Mouse (Mus musculus) liver, adult 2 months (tissue): ENCODE measurements around the gene Elovl6. TPM values are rescaled to one million over a fixed set of nuclear protein-coding genes. Genes with fewer than 3 reads are reported as not detected.

Experiments
- DNase-seq: peaks from one replicate; pipeline ENCODE4 v3.0.0-alpha.2; 2011; ENCODE audit warnings: low read depth, low spot score; ENCODE audit errors: extremely low read depth
- H3K27ac ChIP-seq: fragments of 200-500 bp; replicated peaks from 2 replicates; pipeline ENCODE4 v1.5.1; 2012; ENCODE audit warnings: low read depth, mild to moderate bottlenecking, control low read depth, inconsistent platforms, low read length; ENCODE audit not compliant: insufficient read depth
- H3K27me3 ChIP-seq: fragments of 200-500 bp; 2 replicates; pipeline ENCODE4 v1.6.1; 2012; ENCODE audit warnings: mild to moderate bottlenecking, moderate library complexity, low read length, inconsistent platforms; ENCODE audit not compliant: control insufficient read depth, insufficient read depth
- H3K36me3 ChIP-seq: fragments of 200-500 bp; 2 replicates; pipeline ENCODE4 v1.6.1; 2012; ENCODE audit warnings: low read length, inconsistent platforms; ENCODE audit not compliant: control insufficient read depth, insufficient read depth
- H3K4me1 ChIP-seq: fragments of 200-500 bp; 2 replicates; pipeline ENCODE4 v1.6.1; 2011; ENCODE audit warnings: low read length; ENCODE audit not compliant: control insufficient read depth, insufficient read depth
- H3K4me3 ChIP-seq: fragments of 200-500 bp; 2 replicates; pipeline ENCODE4 v1.5.1; 2011; ENCODE audit warnings: low read depth, mild to moderate bottlenecking, control low read depth, low read length, moderate library complexity; ENCODE audit not compliant: insufficient read depth
- H3K79me2 ChIP-seq: fragments of 200-500 bp; 2 replicates; pipeline ENCODE4 v1.6.1; 2012; ENCODE audit warnings: inconsistent platforms, mild to moderate bottlenecking, low read length, moderate library complexity; ENCODE audit not compliant: control insufficient read depth, insufficient read depth
- H3K9ac ChIP-seq: fragments of 200-500 bp; 2 replicates; pipeline ENCODE4 v1.6.1; 2012; ENCODE audit warnings: low read depth, mild to moderate bottlenecking, control low read depth, inconsistent platforms, low read length
- CTCF ChIP-seq: fragments of 200-500 bp; IDR thresholded peaks from 2 replicates; pipeline ENCODE4 v1.5.1; 2011; ENCODE audit warnings: low read depth, low read length, control low read depth
- POLR2A ChIP-seq: fragments of 200-500 bp; IDR thresholded peaks from 2 replicates; pipeline ENCODE4 v1.6.1; 2011; ENCODE audit warnings: low read length, control low read depth; ENCODE audit not compliant: insufficient read depth; ENCODE audit errors: extremely low read depth
- WGBS: fragments of 180-500 bp; shearing (Covaris S2); methylation state at CpG from one replicate; pipeline ENCODE4 v1.1.7; 2018; 5-methylcytosine and 5-hydroxymethylcytosine counted together
- polyA plus RNA-seq: library from polyadenylated mRNA; depleted of rRNA; stranded (reverse); fragments of >200 nt; gene quantifications from 2 replicates; pipeline ENCODE4 v1.2.3, GENCODE M21; 2012
- total RNA-seq: library from RNA; depleted of rRNA; stranded (reverse); fragments of >200 nt; gene quantifications from 2 replicates; pipeline ENCODE4 v1.2.3, GENCODE M21; 2014

Gene Elovl6
- total and polyA plus RNA-seq, 2 experiments: 44.3 to 70.5 TPM

GRCm38 (mm10) chr3:129658776-129659175 is 126.6 kb downstream of the Elovl6 start:
- Histone ChIP-seq H3K36me3 (no peaks in the 10 kb centered on the region), H3K4me1 (no peaks in the 10 kb centered on the region), H3K4me3 (no peak overlapping the region), H3K9ac (no peak overlapping the region), H3K27ac (no peak overlapping the region), H3K79me2 (no peaks in the 10 kb centered on the region), H3K27me3 (no peaks in the 10 kb centered on the region)
- peak; percentile 52 for DNase-seq
- TF ChIP-seq CTCF: no peak
- 60% methylated on average over 7 of the region's 7 CpGs for WGBS

DNA sequence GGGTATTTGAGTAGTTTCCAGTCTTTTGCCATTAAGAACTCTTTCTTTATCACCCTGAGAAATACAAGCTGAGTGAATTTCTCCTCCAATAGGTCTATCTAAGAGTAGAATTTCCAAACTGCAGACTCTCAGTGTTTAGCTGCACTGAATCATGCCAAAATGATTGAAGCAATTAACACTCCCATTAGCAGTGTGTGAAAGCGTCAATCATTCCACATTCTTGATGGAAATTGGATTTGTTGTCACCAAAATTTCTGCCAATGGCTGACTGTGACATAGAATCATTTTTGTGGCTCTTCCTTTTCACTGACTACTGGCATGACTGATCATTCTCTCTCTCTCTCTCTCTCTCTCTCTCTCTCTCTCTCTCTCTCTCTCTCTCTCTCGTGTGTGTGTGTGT is 131.8 kb downstream of the Elovl6 start:
- WGBS: 92% methylated on average over 1 of the region's 2 CpGs
- H3K79me2 ChIP-seq: no peaks in the 10 kb centered on the region
- no peak for TF ChIP-seq CTCF
- no peak for TF ChIP-seq POLR2A

DNA sequence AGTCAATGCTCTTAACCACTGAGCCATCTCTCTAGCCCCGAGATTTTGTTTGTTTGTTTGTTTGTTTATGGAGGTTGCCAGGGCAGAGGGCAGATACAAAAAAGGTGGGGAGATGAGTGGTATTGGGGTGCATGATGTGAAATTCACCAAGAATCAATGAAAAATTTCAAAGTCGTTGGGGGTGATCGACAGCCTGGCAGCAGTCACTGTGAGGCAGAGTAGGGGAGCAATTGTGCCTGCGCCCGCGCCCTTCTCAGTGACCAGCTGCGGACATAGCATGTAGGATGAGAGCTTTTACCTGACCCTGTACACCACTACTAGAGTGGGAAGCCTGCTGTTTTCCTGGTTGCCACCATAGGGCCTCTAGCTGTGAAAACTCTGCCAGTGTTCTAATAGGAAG is 143.8 kb downstream of the Elovl6 start:
- Histone ChIP-seq H3K4me1 (no peaks in the 10 kb centered on the region), H3K27me3 (no peaks in the 10 kb centered on the region), H3K79me2 (no peaks in the 10 kb centered on the region), H3K4me3 (no peak overlapping the region), H3K36me3 (no peaks in the 10 kb centered on the region), H3K27ac (no peak overlapping the region), H3K9ac (no peak overlapping the region)
- DNase-seq: no peak
- WGBS: 87% methylated on average over 7 of the region's 7 CpGs
- TF ChIP-seq CTCF: no peak
- no peak for TF ChIP-seq POLR2A

More for the DNA sequence above, 131.8 kb downstream of the Elovl6 start:
- Histone ChIP-seq H3K27me3 (no peaks in the 10 kb centered on the region), H3K9ac (no peak overlapping the region), H3K27ac (no peak overlapping the region), H3K36me3 (no peaks in the 10 kb centered on the region), H3K4me3 (no peak overlapping the region), H3K4me1 (no peaks in the 10 kb centered on the region)
- no peak for DNase-seq

DNA sequence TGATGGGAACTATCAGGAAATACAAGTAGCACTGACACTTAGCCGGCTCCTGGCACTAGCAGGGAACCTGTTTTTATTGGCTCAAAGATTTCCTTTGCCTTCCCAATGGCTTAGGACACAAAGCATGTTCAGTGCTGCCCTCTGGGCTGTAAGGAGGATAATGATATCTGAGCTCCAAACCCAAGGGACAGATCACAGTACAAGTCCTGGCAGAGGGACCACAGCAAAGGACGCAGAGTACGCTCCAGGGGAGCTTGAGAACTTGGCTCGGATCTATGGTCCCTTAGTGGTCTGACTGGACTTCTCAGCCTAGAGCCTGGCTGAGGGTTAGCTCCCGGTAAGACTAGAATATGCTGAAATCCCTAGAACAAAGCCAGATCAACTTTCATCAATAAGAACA is 148.1 kb downstream of the Elovl6 start:
- TF ChIP-seq POLR2A (no peak), CTCF (no peak)
- peak; percentile 5 for DNase-seq
- WGBS: 90% methylated on average over 5 of the region's 5 CpGs

DNA sequence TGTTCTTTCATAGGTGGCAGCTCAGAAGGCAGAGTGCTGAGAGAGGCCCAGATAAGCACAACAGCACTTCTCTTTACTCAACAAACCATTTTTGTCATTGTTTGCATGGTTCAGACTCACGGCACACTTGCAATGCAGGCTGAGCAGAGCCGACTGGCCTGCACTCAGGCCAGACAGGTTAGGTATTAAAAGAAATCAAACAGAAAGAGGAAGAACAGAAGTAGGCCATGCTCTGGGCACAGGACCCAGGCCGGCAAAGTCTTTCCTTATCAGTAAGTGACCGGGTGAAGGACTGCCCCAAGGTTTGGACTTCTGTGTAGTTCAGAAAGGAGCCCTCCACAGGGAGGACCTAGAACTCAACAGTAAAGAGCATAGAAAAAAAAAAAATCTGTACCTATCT is 149.7 kb downstream of the Elovl6 start:
- no peaks in the 10 kb centered on the region for H3K27me3 ChIP-seq
- DNase-seq: peak; percentile 88

More for the DNA sequence above, 148.1 kb downstream of the Elovl6 start:
- Histone ChIP-seq H3K4me3 (no peak overlapping the region), H3K27me3 (no peaks in the 10 kb centered on the region), H3K36me3 (no peaks in the 10 kb centered on the region), H3K4me1 (peaks cover 6% of the 10 kb centered on the region), H3K27ac (no peak overlapping the region), H3K9ac (no peak overlapping the region), H3K79me2 (no peaks in the 10 kb centered on the region)

DNA sequence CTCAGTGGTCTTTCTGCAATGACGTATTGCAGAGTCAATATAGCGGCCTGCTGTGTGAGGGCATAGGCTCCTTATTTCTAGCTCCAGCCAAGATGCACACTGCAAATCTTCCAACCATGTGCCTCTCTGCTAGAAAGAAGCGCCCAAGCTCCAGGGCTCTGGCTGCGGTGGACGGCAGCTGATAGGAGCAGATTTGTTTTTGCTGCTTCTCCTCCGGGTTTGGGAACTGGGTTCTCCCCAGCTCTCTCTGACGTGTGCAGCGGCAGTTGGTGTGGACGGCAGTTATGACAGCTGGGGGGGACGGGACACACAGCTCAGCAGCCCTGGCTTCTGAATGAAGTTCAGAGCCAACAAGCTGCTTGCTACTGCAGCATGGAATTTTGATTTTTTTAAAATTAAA is 150.2 kb downstream of the Elovl6 start:
- H3K4me1 ChIP-seq: peaks cover 6% of the 10 kb centered on the region
- H3K27me3 ChIP-seq: no peaks in the 10 kb centered on the region
- H3K36me3 ChIP-seq: no peaks in the 10 kb centered on the region
- 86% methylated on average over 10 of the region's 10 CpGs for WGBS
- no peaks in the 10 kb centered on the region for H3K79me2 ChIP-seq
- TF ChIP-seq CTCF: no peak
- H3K9ac ChIP-seq: no peak overlapping the region; the same call in 1 of the 2 replicates
- no peak overlapping the region for H3K27ac ChIP-seq
- H3K4me3 ChIP-seq: no peak overlapping the region
- no peak for DNase-seq

More for the DNA sequence above, 149.7 kb downstream of the Elovl6 start:
- no peaks in the 10 kb centered on the region for H3K79me2 ChIP-seq
- no peak overlapping the region for H3K9ac ChIP-seq
- no peak overlapping the region for H3K4me3 ChIP-seq
- TF ChIP-seq POLR2A (no peak), CTCF (no peak)
- 28% methylated on average over 4 of the region's 4 CpGs for WGBS
- no peak overlapping the region for H3K27ac ChIP-seq
- no peaks in the 10 kb centered on the region for H3K36me3 ChIP-seq
- H3K4me1 ChIP-seq: peaks cover 6% of the 10 kb centered on the region
